Mouse (Mus musculus) brain, embryonic 14.5 days (tissue): Measurements from ENCODE around the gene Tssk4.

Experiments
- CTCF ChIP-seq: fragments of 200-500 bp; IDR thresholded peaks from 2 replicates; pipeline ENCODE4 v1.5.1; 2012; ENCODE audit warnings: inconsistent platforms, mild to moderate bottlenecking, moderate library complexity, borderline replicate concordance; ENCODE audit not compliant: insufficient read depth, insufficient read length; ENCODE audit errors: extremely low read depth
- POLR2A ChIP-seq: fragments of 200-500 bp; IDR thresholded peaks from 2 replicates; pipeline ENCODE4 v1.6.1; 2012; ENCODE audit warnings: mild to moderate bottlenecking, inconsistent platforms, borderline replicate concordance; ENCODE audit not compliant: poor library complexity, insufficient read depth, insufficient read length, severe bottlenecking; ENCODE audit errors: extremely low read depth

- no peak for TF ChIP-seq POLR2A
- TF ChIP-seq CTCF, result no peak
These were observed 5.6 kb upstream of the Tssk4 start for GRCm38 (mm10) chr14:55644261-55644888.
